Comparison of ENCODE assay signal across 8 mouse cellular contexts in genomic region chr17:83889691-83890372, GRCm38 (mm10). TPM values are rescaled to one million over a fixed set of nuclear protein-coding genes. Genes with fewer than 3 reads are reported as not detected.
A peak's percentile ranks its signal among the peaks of the same experiment; 100 is the strongest.
DNase-seq lines count a peak whose midpoint lies in the region; ATAC-seq lines count a peak whose summit lies in the region.

No protein-coding gene starts in this region.

- no peaks in the 10 kb centered on the region for H3K27me3 ChIP-seq in heart, embryonic 14.5 days (ENCODE audit: control insufficient read depth, insufficient read depth, low read length)

- H3K4me2 ChIP-seq in heart, embryonic 14.5 days (ENCODE audit: low read length), result no peak overlapping the region

- DNase-seq in heart, adult 9 months (ENCODE audit: low spot score in 2 of 2), result peak; percentile 55 to 70
- DNase-seq in heart, adult 8-10 months (ENCODE audit: low spot score), result no peak
- DNase-seq in layer of hippocampus, postnatal 10 days (ENCODE audit: low spot score in 2 of 2), result peak; percentile 54 to 68
- DNase-seq in lung, postnatal 36 days, result peak; percentile 85
- DNase-seq in urinary bladder, postnatal 14 days (ENCODE audit: low spot score), result peak; percentile 77
- no peak for DNase-seq in thymus, postnatal 4 days

- H3K4me3 ChIP-seq in heart, embryonic 14.5 days (ENCODE audit: control insufficient read depth in 1 of 2, insufficient read depth in 1 of 2, low read depth in 1 of 2, low read length in 2 of 2), result no peak overlapping the region

- ATAC-seq in common myeloid progenitor, adult 5-6 weeks (replicated peaks; ENCODE audit: low read depth, poor library complexity, severe bottlenecking), result 0 out of 2 replicates have a peak, but pooled peaks have one; percentile 27
- no peak for ATAC-seq in heart, embryonic 14.5 days (ENCODE audit: insufficient number of reproducible peaks, insufficient read depth, low FRiP score, low read depth)

- H3K9ac ChIP-seq in heart, embryonic 14.5 days (ENCODE audit: low read length), result no peak overlapping the region

- WGBS in heart, embryonic 14.5 days, result 64% methylated on average over 13 of the region's 13 CpGs

- H3K27ac ChIP-seq in heart, embryonic 14.5 days (replicated peaks in 1 of 2; ENCODE audit: control insufficient read depth in 1 of 2, insufficient read depth in 1 of 2, low read depth in 2 of 2, low read length in 2 of 2), result peak overlapping the region; percentile 17 to 44; a peak in 3 of 4 replicates

- H3K9me3 ChIP-seq in heart, embryonic 14.5 days (ENCODE audit: control insufficient read depth, low read length), result no peaks in the 10 kb centered on the region

- no peaks in the 10 kb centered on the region for H3K36me3 ChIP-seq in heart, embryonic 14.5 days (ENCODE audit: control insufficient read depth, insufficient read depth, low read length)

- peaks cover 4 to 9% of the 10 kb centered on the region in 2 experiments; a peak in 1 of 4 replicates for H3K4me1 ChIP-seq in heart, embryonic 14.5 days (ENCODE audit: control insufficient read depth in 2 of 2, insufficient read depth in 2 of 2, low read length in 2 of 2)

RNA-seq across cellular contexts. Expression of gene Haao, which starts 42.1 kb away (rescaled TPM):
- under 1 TPM in 1 of 4 experiments, not detected in 3; 0.56 TPM for total RNA-seq in heart, adult 8-10 months (2022)
- 14.6 and 40.0 TPM in 2 replicates for total RNA-seq in common myeloid progenitor, adult 5-6 weeks (2017)
- not detected in 2 replicates for polyA plus RNA-seq in heart, embryonic 14.5 days (2014; fragmentation: Nextera tagmentation; extraction: Ambion mirVana)
- not detected for total RNA-seq in layer of hippocampus, postnatal 10 days (2021)

Comparison
In these comparisons a context has a peak if more than half of its experiments do, and no peak if none do; other contexts are left out.
1. DNase-seq: peak in heart, adult 9 months (2 of 2), layer of hippocampus, postnatal 10 days (2 of 2), lung, postnatal 36 days (single experiment) and urinary bladder, postnatal 14 days (single experiment); none in heart, adult 8-10 months (single experiment) and thymus, postnatal 4 days (single experiment).
2. RNA of gene Haao, which starts 42.1 kb away (total RNA-seq): 14.6 to 40.0 TPM in common myeloid progenitor, adult 5-6 weeks; 0.56 TPM in heart, adult 8-10 months and not detected in layer of hippocampus, postnatal 10 days; every median in the first group is over 10 times any median in the second.